Mouse (Mus musculus) right cerebral cortex, adult 2 months (tissue): ENCODE results near the gene Gdap1l1.
"Not testable (repeated sequence)": the region's sequence is repeated elsewhere in the genome, so short reads cannot be mapped to it uniquely, and the experiment has no call there.

Source experiments
- DNase-seq, 2 experiments: peaks; one replicate each; pipeline ENCODE4 v3.0.0; 2021 to 2022; ENCODE audit warnings: low spot score in 2 of 2

Gene Gdap1l1

DNA sequence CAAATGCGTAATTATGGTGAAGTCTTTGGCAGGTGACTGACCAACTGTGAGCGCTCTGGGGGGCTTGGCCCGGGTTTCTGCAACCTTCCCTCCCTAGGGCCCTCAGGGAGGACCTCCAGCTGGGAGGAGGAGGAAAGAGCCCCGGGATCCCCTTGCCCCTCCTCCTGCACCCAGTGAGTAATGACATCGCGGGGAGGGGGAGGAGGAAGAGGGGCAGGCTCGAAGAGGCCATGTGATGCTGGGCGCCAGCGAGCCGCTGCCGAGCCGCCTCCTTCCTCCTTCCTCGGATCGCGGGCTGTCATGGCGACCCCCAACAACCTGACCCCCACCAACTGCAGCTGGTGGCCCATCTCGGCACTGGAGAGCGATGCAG is at the start of gene Gdap1l1:
TSS of gene Gdap1l1 (plus strand) at position 231 of the 373 bp plus-strand sequence.
- peak; percentile 80 to 81 for DNase-seq

GRCm38 (mm10) chr2:163392436-163392835 is 45.8 kb upstream of the Gdap1l1 start:
- DNase-seq: no peak

GRCm38 (mm10) chr2:163393241-163393640 is 45.0 kb upstream of the Gdap1l1 start:
- no peak for DNase-seq

DNA sequence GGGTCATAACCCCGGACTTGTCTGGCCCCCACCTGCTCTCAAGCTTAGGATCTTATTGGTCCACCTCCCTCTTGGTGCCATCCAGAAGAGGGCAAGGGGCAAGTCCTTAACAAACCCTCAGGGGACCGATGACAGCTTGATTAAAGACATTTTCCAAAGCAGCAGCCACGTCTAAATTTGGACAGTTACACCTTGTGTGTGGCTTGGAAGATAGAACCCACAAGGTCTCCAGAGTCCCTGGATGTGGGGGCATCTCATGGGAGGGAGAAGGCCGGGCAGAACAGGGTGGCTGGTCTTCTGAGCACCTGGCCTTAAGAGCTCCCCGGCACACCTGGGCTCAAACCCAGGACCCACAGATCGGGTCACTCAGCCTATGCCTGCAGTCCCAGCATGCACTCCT is 44.3 kb upstream of the Gdap1l1 start:
- no peak for DNase-seq

GRCm38 (mm10) chr2:163394977-163395376 is 43.3 kb upstream of the Gdap1l1 start:
- DNase-seq: no peak

DNA sequence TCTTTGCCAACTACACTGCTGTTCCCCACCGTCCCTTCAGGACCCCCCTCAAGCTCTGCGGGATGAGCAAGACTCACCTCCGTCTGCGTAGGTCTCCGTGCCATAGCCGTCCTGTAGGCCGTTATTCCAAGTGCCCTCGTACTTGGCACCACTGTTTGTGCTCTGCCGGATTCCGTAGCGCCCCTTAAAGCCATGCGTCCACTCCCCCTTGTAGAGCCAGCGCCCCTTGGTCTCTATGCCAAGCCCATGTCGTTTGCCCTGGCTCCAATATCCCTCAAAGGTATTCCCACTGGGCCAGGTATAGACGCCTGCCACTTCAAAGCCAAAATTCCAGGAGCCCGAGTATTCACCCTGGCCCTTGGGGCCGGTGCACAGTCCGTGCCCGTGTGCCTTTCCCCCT is 41.2 kb upstream of the Gdap1l1 start:
- DNase-seq: no peak

DNA sequence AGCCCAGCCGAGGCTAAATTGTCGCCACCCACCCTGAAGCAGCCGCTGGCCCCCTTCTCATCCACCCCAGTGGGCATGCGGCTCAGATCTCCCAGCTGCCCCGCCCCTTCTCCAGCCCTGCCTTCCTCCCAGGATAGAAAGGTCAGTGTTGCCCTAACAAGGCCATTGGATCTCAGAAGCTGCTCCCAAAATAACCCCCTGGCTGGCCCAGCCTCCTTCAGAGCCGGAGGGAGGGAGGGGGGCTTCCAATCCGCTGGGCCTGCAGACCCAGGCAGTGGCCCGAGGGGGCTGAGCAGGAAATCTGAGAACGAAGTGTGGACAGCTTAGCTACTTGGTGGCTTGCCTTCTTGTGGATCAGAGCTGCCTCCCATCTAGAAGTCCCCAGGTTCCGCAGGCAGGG is 40.4 kb upstream of the Gdap1l1 start, which contains the start of gene Jph2:
TSS of gene Jph2 (minus strand) at position 89 of the 400 bp plus-strand sequence.
- DNase-seq: no peak

DNA sequence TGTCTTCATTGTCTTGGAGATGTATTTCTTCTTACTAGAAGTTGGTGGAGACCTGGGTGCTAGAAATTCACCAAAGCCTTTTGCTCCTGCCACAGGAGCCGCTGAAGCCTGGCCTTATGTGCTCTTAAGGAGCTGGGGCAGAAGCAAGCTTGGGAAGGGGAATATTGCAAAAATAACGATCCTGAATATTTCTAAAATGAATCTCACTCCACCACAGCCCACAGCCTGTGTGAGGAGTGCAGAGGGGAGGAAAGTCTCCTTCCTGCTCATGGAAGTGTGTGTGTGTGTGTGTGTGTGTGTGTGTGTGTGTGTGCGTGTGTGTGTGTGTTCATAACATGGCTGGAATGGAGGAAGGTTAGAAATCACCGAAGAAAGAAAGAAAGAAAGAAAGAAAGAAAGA is 39.5 kb upstream of the Gdap1l1 start:
- DNase-seq: no peak

GRCm38 (mm10) chr2:163399222-163399621 is 39.1 kb upstream of the Gdap1l1 start:
- no peak for DNase-seq

DNA sequence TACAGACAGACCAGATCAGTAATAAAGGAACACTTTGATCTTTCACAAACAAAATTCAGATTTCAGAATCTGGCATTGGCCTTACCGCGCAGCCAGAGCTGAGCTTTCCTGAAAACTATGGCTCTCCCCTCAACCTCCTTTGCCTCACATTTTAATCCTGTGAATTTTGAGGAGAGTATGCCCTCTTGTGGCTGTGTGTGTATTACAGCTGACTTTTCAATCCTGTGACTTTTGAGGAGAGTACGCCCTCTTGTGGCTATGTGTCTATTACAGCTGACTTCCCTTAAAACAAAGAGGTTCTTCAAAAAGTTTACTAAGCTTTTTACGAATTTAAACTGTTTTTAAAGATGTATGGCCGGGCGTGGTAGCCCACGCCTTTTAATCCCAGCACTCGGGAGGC is 37.1 kb upstream of the Gdap1l1 start:
- DNase-seq: peak; percentile 90 to 92

DNA sequence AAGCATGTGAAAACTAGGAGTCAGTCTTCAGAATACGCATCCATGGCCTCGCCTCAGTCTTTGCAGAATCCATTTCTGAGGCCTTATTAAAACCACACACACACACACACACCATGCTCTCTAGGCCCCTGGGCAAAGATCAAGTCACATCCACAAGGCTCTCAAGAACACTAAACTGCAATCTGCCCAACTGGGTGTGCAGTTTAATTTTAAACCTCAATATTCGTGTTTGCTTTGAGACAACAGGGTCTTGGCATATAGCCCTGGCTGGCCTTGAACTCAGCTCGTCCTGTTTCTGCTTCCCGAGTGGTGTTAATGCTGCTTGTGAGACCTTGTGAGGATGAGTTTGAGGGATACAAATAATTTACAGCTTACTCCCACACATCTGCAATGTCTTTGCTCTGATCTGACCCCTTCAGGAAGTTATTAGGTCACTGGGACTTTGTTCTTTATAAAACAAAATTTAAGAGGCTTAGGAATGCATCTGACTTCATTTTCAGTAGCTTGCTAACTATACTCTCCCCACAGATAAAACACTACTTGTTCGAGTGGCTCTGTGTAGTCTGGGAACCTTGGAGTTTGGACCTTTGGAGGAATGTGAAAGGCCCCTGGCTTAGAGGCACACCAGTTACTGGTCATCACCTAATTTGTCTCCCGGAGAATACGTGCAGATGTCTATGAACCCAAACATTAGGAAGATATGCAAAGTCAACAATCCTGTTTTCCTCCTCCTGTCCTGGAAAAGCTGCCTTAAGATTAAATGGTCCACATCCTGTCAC is 34.0 kb upstream of the Gdap1l1 start:
- DNase-seq: no peak

GRCm38 (mm10) chr2:163410211-163410610 is 28.1 kb upstream of the Gdap1l1 start:
- DNase-seq: no peak

- DNase-seq: not testable (repeated sequence)
Measured at GRCm38 (mm10) chr2:163411344-163411743, 26.9 kb upstream of the Gdap1l1 start.

GRCm38 (mm10) chr2:163411840-163412239 is 26.4 kb upstream of the Gdap1l1 start:
- no peak for DNase-seq

DNA sequence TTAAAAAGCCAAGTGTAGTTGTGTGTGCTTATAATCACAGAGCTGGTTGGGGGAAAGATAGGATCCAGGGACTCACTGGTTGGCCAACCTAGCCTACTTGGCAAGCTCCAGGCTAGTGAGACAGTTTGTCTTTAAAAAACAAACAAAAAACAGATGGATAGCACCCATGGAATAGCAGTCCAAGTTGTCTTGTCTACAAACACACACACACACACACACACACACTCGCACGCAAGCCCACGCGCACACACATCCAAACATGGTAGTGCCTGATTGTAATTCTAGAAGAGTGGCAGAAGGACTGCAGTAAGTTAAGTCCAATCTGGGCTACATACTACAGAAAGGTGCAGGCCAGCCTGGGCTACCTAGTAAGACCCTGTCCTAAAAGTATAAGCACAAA is 25.9 kb upstream of the Gdap1l1 start:
- no peak for DNase-seq

GRCm38 (mm10) chr2:163412846-163413590 is 25.3 kb upstream of the Gdap1l1 start:
- DNase-seq: no peak

DNA sequence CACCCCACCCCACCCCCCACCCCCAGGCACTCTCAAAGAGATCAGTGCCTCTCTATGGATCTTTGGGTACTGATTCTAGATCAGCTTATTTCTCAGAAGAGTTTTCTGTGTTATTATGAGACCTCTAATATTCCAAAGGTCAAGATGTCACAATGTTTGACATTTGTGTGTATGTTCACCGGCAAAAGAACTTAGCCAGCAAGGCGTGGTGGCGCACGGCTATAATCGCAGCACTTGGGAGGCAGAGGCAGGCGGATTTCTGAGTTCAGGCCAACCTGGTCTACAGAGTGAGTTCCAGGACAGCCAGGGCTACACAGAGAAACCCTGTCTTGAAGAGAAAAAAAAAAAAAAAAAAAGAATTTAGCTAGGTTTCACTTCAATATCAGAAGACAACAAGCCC is 21.2 kb upstream of the Gdap1l1 start:
- DNase-seq: no peak

GRCm38 (mm10) chr2:163417830-163418229 is 20.4 kb upstream of the Gdap1l1 start:
- DNase-seq: no peak

DNA sequence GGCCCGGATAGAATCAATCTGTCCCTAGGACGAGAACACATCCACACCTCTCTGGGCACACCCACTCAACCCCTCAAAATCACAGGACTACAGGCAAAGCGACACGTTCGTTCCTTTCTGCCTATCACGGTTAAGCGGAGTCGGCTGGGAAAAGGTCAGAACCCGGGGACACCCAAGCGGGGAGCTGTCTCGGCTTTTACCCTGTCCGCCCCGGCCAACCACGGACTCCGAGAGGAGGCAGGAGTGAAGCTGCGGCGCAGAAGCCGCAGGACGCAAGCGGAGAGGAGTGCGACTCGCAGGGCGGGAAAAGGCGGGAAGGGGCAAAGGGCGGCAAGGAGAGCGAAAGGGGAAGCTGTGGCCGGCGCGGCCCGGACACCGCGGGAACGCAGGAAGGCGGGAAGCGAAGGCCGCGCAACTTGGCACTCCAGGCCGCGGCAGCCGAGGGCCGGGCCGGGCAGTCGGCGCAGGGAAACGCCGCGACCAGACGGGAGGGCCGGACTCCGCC is 19.4 kb upstream of the Gdap1l1 start:
- DNase-seq: peak in 1 of 2 experiments; percentile 27

GRCm38 (mm10) chr2:163419346-163420045 is 18.8 kb upstream of the Gdap1l1 start:
- peak; percentile 98 to 99 for DNase-seq

- no peak for DNase-seq
Measured at GRCm38 (mm10) chr2:163420366-163420886, 17.9 kb upstream of the Gdap1l1 start.
